Mouse (Mus musculus): Measurements from ENCODE around the gene Ube2f.

Gene Ube2f

DNA sequence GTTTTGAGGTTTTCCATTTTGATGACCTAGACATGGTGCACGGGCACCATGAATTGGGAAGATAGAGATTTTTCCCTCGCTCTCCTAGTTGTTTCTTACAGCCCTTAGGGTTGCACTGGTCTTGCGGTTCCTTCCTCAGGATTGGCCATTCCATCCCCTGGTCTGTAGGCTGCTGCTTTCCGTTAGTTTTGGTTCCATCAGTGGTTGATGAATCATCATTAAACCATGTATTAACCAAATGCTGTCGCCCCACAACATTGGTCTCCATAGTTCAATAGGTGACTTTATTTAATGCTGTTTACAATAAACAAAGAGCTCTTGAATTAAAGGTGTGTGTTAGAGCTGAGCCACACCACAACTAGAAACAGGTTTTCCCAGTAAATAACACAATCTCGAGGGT, 12.4 kb upstream of the Ube2f start:
- no peak for DNase-seq (ENCODE audit: low spot score in 2 of 2)

DNA sequence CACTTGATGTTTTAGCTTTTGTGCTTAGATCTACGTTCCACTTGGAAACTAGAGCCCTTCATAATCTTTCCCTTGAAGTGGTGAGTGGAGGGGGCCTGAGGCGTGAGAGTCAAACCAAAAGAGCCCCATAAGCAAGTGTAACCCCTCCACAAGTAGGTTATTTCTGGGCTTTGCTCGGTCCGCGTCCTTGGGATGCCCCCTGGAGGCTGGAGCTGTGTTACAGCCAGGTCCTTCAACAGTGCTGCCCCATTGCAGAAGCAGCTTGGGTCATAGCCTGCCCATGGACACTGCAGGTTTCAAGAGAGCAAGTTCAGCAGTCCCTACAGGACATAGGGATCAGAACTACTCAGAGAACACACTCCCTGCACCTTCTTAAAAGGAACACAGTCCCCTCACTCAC, 11.0 kb upstream of the Ube2f start:
- peak in 1 of 2 experiments; percentile 47 for DNase-seq (ENCODE audit: low spot score in 2 of 2)

DNA sequence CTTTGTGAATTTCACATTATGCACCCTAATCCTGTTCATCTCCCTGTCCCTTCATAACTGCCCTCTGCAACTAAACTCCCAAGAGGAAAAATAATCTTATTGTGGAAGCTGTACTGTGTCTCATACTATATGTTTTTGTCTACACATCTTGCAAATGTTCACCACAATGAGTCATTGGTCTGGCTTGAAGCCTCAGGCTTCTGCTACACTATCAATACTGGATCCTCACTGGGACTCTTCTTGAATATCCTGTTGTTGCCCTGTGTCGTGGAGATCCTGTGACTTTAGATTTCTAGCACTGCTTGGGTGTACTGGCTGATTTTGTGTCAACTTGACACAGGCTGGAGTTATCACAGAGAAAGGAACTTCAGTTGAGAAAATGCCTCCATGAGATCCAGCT, 10.3 kb upstream of the Ube2f start:
- no peak for DNase-seq (ENCODE audit: low spot score in 2 of 2)

DNA sequence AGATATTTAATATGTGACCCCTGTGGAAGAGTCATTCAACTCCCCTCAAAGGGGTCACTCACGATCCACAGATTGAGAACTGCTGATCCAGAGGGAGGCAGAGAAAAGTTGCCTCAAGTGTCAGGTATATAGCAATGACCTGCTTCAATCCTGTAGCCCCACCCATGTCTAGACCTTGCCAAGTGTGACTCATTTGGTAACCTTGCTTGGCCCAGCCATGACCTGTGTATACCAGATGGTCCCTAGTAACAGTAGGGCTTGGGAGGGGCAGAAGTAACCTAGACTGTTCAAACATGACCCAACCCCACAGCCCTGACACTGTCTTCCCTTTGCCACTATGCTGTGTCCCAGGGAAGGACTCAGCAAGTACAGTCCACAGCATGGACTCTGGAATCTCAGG, 9.4 kb upstream of the Ube2f start:
- no peak for DNase-seq (ENCODE audit: low spot score in 2 of 2)

DNA sequence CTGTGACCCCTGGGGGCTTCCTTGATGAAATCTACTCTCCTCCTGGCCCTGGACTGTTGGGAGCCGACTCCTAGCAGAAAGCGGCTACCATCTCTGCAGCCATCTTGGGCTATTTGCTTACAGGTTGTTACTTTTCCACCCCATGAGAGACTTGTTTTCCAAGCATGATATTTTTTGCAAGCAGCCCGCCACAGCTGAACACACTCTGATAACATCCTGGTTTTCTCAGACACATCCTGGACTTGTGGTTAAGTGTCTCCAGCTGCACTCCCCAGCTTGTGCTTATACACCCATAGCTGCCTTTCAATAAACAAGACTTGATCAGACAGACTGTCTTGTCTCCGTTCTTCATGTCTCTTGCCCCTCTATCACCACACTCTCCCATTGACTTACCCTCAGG, 8.9 kb upstream of the Ube2f start:
- no peak for DNase-seq (ENCODE audit: low spot score in 2 of 2)

DNA sequence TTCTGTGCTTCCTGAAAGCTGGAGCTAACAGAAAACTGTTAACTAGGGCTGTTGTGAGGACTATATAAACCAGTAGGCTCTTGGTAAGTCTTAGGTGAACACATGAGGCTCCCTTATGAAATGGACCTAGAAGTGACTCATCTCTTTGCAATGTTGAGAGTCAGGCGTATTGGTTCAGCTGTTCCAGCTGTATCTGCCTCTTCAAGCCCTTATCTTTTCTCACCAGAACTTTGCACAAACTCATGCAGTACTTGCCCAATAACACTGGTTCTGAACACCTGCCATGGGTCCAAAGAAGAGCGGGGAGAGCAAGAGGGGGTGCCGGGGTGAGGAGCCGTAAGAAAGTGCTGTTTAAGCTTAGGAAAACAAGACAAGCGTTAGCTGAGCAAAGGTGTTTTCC, 1.9 kb upstream of the Ube2f start:
- DNase-seq (ENCODE audit: low spot score in 2 of 2) = no peak

DNA sequence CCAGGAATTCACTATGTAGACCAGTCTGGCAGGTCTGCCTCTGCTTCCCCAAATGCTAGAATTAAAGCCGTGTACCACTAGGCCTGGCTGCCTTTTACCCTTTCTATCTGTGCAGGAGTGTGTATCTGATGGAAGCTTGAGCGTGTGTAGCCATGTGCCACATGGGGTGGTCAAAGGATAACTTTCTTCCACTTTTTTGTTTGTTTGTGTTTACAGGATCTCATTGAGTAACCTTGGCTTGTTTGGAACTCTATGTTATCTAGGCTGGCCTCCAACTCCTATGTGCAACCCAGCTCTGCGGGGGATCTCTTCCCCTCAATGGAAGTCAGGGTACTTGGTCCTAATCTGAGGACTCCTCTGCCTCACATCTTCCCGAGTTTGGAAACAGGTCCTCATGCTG, 1.1 kb upstream of the Ube2f start:
- no peak for DNase-seq (ENCODE audit: low spot score in 2 of 2)

DNA sequence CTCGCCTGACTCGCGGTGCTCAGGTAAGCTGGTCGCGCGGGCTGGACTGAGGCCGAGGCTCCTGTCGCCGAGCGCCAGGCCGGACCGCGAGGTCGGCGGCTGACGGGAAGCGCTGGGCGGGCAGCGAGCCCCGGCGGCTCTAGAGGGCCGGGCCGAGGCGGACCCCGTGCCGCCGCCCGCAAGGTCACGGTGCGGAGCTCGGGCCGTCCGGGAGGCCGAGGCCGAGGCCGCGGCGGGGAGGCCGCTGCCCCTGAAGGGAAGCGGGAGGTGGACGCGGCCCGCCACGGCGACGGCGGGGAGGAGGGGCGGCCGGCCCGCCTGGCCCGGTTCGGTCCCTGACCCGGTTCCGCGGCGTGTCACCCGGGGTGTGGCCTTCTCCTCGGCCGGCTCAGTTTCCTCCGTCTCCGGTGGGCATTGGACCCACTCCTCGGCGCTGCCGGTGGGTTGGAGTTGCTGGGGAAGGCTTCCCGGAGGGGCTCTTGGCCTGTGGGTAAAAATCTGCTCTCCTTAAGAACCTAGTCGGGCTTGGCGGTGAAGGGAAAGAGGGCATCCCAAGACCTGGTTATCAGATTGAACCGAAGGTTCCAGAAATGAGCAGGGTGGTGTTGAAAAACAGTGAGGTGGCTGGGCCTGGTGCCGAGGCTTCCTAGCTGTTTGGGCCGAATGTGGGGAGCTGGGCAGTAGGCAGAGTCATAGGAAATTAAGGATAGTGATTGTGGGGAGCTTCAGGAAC, 477 bp downstream of the Ube2f start:
- DNase-seq (ENCODE audit: low spot score in 2 of 2) = peak in 1 of 2 experiments; percentile 31

DNA sequence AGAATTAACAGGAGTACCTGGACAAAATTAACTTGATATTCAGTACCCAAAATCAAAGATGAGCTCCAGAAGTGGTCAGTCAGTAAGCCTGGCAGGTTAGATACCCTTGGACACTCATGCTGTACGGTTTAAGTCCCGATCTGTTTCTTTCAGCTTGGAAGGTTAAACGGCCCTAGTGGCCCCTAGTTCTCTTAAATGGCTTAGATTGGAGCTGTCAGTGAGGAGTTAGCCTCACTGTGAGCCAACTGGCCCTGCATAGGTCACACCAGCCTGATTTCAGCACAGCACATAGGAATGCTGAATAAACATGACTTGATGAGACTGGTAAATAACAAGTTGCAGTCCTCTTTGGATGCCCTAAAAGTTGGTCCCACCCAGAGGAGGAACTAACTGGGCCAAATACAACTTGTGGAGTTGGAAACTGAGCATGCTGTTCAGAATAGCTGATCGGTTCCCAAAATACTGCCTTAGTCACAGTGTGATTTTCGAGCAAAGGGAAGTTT, 1.1 kb downstream of the Ube2f start:
- DNase-seq (ENCODE audit: low spot score in 2 of 2) = no peak

DNA sequence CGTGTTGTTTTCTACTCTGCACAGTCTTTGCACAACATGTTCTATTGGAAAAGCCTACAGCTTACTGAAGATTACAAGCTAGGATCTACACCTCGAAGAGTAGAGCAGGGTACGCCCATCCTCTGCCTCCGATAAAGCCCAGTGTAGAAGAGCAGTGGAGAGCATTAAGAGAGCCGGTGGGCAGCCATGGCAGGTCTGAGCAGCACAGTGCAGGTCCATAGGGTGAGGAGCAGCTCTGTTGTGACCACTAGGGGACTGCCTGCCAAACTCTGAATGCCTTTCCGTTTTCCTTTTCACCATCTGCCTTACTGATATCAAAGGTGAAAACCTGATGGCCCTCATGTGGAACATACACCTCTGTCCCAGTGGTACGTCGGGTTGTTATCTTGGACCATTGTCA, 1.8 kb downstream of the Ube2f start:
- no peak for DNase-seq (ENCODE audit: low spot score in 2 of 2)

DNA sequence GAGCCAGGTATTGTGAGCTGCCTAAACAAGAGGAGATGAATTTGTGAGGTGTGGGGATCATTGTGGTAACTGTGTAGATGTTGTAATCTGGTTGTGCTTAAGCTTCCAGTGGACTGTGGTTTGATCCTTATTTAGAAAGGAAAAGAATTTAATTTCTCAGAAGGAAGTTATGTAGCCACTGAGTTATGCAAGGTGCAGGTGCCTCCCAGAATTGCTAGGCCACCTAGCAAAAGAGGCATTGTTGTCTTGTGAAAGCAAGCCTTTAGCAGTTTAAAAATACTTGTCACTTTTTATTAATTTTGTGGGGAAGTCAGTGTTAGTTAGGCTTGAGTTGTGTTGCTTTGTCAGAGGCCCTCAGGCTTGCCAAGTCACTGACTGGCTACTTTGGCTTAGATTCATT, 7.8 kb downstream of the Ube2f start:
- DNase-seq (ENCODE audit: low spot score in 2 of 2) = no peak

DNA sequence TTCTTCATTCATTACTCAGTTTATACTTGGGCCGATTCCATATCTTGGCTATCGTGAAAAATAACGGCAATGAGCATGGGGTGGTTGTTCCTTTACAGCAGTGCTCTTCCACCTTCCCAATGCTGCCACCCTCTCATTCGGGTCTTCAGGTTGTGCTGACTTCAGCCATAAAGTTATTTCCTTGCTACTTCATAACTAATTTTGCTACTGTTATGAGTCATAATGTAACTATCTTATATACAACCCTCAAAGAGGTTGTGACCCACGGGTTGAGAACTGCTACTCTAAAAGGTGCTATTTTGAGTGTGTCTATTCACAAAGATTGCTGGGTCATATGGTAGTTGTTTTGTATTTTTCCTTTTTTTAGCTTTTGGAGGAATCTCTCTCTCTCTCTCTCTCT, 9.7 kb downstream of the Ube2f start:
- no peak for DNase-seq (ENCODE audit: low spot score in 2 of 2)

DNA sequence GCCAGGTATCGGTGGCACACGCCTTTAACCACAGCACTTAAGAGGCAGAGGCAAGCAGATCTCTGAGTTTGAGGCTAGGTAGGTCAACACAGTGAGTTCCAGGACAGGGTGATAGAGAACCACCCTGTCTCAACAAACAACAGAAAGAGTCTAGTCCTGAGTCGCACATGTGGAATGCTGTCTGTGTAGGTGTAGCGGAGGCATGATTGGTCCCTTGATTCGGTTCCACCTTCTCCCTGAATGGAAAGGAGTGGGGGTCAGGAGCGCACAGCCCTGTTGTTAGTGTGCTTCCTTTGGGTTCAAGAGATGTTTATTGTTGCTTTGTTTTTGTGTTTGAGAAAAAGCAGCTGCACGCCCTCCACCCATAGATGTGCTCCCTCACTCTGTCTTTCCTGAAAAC, 12.4 kb downstream of the Ube2f start:
- no peak for DNase-seq (ENCODE audit: low spot score in 2 of 2)

DNA sequence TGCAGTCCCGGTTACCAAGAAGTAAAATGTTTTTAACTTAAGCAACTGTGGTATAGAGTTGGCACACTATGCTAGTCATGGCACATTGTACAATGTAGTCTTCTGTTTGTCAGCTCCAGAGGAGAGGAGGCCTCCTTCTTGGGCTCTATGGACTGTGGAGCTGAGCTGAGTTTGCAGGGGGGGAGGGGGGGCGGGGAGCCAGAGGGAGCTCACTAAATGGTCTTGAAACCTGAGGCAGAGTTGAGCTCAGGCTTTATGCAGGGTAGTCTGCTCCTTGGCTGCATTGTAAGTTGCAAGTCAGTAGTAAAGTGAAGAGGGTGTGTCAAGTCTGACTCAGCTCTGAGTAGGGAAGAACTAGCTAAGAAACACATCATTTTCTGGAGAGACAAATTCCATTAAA, 22.2 kb downstream of the Ube2f start:
- no peak for DNase-seq (ENCODE audit: low spot score in 2 of 2)

DNA sequence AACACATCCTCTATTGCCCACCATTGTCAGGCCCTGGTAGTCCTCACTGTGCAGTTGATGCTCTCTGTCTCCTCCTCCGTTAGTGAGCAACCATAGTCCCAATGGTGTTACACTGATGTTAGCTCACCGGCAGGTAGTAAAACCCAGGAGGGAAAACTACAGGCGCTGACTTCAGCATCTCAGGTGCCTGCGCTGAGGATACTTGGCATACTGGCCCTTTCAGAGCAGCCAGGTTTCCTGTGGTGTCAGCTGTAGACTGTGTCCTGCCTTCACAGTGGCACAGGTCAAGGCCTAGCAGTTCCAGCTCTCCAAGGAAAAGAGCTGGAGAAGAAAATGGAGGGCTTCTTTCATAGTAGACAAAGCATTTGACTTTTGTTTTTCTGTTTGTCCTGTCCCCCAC, 26.5 kb downstream of the Ube2f start:
- DNase-seq (ENCODE audit: low spot score in 2 of 2) = no peak

DNA sequence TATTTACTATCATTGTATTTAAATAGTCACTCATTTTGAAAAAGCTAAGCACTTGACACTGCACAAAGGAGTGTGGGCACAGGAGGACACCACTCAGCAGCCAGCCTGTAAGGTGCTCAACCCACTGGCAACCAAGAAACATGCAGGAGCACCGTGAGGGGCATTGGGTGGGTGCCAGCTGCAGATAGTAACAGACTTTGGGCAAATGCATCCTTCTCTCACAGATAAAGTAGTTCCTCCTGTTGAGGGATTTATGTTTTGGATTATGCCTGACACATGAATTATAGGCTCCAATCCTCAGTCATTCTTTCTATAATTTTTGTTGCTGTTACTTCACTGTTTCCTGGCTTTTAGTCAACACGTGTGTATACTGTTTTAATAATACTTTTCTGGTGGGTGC, 27.4 kb downstream of the Ube2f start:
- no peak for DNase-seq (ENCODE audit: low spot score in 2 of 2)

DNA sequence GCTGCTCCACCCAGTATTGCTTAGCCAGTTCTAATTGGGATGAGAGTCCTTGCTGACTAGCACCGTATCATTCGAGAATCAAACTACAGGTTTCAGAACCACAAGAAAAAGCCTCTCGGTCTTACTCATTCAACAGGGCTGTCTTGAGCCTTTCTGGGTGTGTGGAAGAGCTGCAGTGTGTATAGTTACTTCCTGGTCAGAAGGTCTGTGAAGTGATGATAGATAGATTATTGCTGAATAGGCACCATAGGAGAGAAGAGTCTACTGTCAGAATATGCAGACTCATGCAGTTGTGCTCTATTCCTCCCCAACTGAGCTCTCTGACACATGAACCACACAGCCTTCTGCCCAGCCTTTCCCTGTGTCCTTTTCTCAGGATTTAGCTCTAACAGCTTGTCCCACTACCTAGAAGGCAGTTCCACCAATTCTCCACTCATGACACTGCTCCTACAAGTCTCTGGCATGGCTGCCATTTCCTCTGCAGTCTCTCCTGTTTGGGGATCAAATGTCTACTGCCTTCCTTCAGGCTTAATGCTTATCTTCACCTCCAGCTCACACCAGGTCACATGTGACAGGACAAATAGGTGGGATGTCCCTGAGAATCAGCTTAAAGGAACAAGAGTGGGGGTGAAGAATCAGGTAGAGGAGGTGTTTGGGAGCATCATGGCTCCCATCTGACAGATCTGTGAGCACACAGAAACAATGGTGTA, 28.5 kb downstream of the Ube2f start:
- DNase-seq (ENCODE audit: low spot score in 2 of 2) = no peak

DNA sequence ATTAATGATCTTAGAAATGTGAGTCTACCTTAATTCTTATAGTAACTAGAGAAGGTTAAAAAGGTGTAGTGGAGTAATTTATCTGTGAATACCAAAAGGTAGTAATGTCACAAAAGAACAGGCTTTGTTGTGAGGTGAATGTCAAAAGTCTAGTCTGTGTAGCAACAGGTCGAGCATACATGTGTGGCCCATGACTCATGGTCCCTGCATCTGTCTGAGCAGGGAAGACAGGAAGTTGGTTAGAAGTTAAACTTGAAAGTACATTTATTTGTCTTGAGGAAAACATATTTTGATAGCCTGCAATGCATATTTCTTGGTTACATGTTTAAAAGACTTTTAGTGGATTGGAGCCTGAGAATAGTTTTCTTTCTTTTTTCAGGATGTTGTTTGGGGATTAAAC, 29.0 kb downstream of the Ube2f start:
- no peak for DNase-seq (ENCODE audit: low spot score in 2 of 2)

DNA sequence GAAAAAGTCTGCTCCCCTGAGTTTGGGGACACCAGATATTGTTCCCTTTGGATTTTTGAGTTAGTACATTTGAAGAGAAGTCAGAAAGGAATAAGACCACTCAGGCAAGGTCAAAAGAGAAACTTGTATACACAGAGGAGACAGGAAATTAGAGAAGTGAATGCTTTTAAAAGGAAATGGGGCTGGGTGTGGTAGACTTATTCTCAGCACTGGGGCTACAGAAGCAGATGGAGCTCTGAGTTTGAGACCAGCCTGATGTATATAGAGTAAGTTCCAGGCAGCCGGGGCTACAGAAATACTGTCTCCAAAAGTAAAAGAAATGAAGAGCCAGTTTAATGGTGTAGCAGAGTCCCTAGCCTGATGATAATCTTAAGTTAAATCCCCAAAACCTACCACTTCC, 32.5 kb downstream of the Ube2f start:
- DNase-seq (ENCODE audit: low spot score in 2 of 2) = no peak

DNA sequence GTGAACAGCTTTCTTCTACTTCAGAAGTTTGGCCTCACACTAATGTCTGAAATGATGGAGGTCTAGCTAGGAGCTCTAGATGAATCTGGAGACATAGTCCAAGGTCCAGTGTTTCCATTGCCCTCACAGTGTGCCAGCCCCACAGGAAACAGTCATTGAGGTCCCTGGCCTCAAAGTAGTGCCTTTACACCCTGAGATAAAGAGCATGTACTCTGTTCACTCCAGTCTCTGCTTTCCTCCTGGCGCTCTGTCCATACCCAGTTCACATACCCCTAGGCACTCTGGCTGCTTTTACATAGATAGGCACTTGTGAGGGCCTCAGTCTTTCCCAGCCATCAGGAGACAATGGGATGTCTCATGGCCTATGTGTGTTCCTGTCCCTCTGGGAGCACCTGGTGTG, 39.3 kb downstream of the Ube2f start:
- DNase-seq (ENCODE audit: low spot score in 2 of 2) = no peak

DNA sequence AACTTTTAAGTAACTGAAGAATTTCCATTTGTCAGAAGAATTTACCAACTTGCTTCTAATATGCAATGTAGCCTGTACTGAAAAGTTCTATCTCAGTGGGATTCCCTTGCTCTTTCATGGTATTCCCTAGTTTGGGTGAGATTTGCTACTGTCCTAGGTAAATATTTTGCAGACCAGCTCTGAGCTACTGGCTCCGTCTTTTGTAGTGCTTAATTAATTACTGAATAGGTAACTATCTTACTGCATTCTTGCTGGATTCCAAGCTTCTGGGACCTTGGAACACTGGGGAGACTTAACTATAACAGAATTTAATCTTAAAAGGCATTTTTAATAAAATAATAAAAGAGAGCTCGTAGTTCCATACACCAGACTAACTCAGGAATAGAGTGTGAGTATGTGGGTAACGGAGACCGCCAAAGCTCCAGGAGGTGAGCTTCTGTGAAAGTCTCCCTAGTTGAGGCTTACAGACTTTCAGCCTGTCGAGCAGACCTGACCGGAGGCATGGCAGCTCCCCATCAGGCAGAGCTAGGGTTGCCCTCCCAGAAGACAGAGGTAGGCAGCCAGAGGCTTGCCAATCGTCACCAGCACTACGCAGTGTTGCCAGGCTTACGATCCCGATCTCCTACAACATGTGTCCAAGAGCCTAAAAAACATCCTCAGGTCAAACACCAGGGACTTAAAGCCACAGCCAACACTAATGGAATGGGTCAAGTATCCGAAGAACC, 42.2 kb downstream of the Ube2f start:
- DNase-seq (ENCODE audit: low spot score in 2 of 2) = no peak

DNA sequence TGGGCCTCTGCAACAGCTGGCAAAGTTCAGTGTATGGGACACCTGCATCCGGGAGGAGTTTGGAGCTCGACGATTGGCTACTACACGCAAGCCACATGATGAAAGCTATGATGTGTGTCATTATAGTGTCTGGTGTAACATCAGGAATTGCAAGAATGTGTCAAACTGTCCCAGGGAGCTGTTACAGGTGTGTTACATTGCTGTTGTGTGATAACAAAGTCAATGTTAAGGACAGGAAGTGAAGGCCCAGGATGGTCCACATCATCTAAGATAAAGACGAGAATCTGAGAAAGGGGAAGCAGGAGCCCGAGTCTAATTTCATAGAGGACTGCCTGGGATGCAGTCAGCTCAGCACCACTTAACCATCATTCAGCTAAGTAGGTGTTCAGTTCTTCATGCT, 45.4 kb downstream of the Ube2f start:
- no peak for DNase-seq (ENCODE audit: low spot score in 2 of 2)

Measured in frontal cortex, postnatal 10 days (tissue).